Mouse (Mus musculus) ovary, postnatal 14 days (tissue): ENCODE results near the gene Hecw2.

ENCODE experiments used
- DNase-seq: peaks from one replicate; pipeline ENCODE4 v3.0.0; 2022; ENCODE audit warnings: low spot score

Hecw2 gene

DNA sequence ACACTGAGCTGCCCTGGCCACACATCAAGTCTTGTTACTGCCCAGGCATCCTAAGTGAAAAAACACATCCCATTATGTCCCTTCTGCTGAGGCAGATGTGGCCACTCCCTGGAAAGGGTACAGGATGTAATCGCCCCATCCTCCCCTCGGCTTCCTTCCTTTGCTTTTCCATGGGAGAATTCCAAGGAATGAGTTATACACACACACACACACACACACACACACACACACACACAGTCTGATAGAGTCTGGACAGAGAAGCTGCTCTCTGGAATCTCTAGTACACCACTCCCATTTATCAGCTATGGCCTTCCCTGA is 216.5 kb downstream of the Hecw2 start:
- no peak for DNase-seq

DNA sequence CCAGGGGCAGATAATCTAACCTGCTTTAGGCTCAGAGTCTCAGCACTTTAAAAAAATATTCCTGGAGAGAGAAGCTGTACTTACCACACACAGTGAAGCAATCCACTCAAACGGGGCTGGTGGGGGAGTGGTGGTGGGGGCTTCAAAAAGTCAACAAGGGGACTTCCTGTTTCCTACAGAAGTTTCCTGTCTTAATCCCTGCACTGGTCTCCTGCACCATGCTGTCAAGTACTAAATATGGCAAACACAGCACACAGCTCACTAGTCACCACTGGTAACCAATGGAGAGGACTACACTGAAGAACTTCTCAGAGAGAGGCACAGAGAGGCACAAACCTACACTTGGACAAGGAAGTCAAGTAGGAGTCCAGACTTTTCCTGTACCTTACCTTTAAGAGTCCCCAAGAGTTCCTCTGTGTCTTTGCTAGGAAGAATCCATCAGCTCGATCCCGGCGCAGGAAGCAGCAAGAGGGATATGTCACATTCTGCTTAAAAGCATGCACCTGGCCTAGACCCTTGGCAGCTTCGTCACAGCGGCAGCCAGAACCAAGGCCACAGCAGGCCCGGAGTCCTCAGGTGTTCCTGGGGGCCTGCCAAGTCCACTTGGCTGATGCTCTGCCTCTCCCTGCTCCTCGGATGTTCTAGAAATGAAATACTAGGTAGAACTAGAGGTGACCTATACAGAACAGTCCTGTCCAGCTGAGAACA is 217.0 kb downstream of the Hecw2 start:
- DNase-seq = no peak

DNA sequence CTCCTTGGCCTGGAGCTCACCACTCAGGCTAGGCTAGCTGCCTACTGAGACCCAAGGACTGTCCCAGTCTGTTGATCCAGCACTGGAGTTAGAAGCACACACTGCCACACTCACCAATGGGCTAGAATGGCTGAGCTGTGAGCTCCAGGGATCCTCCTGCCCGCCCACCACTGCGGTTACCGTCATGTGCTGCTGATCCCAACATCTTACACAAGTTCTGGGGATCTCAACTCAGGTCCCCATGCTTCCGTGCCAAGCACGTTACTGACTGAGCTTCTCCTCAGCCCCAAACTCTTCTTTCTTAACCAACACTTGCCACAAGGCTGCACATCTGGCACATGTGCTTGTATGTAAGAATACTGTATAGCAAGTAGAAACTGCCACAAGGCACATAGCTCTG is 218.2 kb downstream of the Hecw2 start:
- DNase-seq = no peak

DNA sequence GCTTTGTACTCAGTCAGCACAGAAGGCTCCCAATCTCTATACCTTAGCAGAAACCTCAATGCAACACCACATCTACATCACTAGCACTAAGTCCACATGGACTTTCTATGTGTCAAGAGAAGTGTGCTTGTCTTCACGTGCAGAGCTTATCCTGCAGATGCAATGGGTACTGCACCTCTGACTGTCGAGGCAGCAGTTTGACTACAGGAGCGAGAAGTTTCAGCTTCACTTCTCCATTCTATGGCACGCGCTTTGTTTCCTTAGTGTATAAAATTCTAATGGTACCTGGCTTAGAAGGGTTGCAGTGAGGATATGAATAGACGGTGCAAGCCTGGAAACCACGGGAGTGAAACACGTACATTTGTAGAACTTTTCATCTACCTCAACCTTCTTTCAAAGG is 218.9 kb downstream of the Hecw2 start:
- no peak for DNase-seq

- no peak for DNase-seq
Observed at GRCm38 (mm10) chr1:53974941-53975340, 220.0 kb downstream of the Hecw2 start.

DNA sequence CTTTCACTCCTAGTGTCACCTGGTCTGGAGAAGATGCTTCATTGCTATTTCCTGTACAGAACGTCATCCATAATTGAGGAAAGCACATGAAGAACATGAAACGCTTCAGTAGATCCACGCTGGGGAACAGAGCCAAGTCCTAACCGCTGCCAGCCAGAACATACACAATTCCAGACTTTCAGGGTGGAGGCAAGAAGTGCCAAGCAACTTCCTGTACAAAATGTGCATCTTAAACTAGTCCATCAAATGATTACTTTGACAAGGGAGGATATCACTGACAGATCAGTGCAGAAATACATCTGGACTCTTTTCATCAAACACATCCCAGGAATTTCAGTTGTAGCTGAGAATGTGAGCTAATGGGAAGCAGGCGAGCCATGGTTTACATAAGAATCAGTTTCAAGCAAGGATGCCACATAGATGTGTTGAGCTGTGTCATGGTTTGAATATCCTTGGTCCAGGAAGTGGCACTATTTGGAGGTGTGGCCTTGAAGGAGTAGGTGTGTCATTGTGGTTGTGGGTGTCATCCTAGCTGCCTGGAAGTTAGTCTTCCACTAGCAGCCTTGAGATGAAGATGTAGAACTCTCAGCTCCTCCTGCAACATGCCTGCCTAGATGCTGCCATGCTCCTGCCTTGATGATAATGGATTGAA is 224.5 kb downstream of the Hecw2 start:
- DNase-seq = no peak

- no peak for DNase-seq
Observed at GRCm38 (mm10) chr1:53952395-53952794, 242.6 kb downstream of the Hecw2 start.

- no peak for DNase-seq
Observed at GRCm38 (mm10) chr1:53945815-53946214, 249.2 kb downstream of the Hecw2 start.

DNA sequence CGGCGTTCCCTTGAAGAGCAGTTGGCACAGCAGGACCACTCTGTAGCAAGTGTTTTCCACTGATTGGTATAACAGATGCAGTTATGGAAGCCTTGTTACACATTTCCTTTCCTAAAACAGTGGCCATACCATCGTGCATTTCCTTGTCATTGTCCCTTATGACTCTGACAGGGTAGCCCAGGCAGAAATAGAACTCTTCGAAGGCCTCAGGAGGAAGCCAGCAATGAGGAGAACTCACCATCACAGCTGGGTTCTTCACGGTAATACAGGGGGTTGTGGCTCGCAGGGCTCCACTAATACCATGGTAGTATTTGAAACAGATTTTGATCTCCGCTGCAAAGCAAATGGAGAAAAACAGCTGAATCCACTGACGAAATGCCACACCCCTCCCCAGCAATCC is 252.5 kb downstream of the Hecw2 start:
- no peak for DNase-seq

- DNase-seq = no peak
Observed at GRCm38 (mm10) chr1:53941528-53941927, 253.4 kb downstream of the Hecw2 start.

GRCm38 (mm10) chr1:53940268-53941017 is 254.5 kb downstream of the Hecw2 start:
- DNase-seq = no peak

- no peak for DNase-seq
Observed at GRCm38 (mm10) chr1:53939291-53939690, 255.7 kb downstream of the Hecw2 start.

DNA sequence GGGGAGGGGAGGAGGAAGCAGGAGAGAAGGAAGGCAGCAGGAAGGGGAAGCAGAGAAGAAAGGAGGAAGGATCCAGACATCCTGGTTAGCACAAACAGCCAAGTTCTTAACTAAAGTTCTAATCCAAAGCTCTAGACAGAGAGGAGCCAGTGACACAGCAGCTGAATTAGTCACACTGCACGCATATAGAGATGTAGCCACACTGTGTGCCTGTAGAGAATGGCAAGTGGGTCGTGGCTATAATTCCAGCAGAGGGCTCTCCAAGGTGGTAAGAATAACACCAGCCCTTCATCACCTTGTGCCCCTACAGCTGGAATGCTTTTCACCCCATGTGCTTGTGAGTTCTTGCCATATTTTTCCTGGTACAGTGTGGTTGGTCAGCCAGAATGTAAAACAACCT is 261.7 kb downstream of the Hecw2 start:
- no peak for DNase-seq

DNA sequence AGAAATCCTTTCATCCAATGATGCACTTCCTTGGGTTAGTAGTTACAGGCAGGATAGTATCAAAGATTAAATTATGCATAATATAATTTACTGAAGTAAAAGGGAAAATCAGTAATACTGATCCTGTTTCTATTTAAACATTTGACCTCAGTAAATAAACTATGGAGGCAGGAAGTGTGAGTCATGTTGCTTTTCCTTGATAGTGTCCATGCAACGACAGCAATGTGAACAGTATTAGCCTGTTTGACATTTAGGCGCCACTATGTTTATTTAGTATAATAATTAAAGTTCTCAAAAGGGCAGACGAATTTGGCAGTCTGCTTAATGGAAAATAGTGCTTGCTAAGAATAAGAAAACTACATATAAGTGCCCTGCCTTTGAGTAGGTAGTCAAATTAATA is 263.7 kb downstream of the Hecw2 start:
- DNase-seq = no peak

DNA sequence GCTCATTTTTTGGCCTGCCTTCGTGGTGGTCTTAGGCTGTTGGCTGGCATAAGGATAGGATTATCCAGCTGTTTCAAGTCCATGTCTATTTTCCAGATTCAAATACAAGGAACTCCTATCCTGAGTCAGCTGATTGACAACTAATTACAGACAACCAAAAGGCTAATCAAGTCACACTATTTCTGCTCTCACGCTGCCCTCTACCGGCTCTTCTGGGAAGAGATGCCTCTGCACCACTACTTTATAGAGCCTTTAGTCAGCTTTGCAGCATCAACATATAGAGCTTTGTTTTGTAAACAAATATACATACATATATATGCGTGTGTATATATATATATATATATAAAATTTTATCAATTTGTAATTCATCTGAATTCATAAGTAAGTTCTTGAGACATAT is 267.4 kb downstream of the Hecw2 start:
- no peak for DNase-seq

- DNase-seq = no peak
Observed at GRCm38 (mm10) chr1:53925149-53925901, 269.6 kb downstream of the Hecw2 start.

GRCm38 (mm10) chr1:53911848-53912247 is 283.1 kb downstream of the Hecw2 start:
- no peak for DNase-seq

GRCm38 (mm10) chr1:53910251-53910650 is 284.7 kb downstream of the Hecw2 start:
- no peak for DNase-seq

- no peak for DNase-seq
Observed at GRCm38 (mm10) chr1:53909118-53909517, 285.9 kb downstream of the Hecw2 start.

- no peak for DNase-seq
Observed at GRCm38 (mm10) chr1:53906175-53906574, 288.8 kb downstream of the Hecw2 start.

DNA sequence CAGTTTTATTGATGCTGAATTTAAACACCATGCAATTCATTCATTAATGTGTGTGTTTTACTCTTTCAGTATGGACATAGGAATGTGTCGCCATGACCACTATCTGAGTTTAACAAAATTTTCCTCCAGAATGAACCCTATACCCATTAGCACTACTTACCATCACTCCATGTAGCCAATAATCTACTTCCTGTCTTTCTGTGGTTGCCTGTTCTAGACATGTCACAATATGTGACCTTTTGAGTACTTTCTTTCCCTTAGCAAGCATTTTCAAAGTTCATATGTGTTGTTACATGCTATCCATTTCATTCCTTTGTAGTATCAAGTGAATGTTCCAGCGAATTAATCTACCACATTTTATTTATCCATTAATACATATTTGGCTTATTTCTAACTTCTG is 294.6 kb downstream of the Hecw2 start:
- DNase-seq = no peak

DNA sequence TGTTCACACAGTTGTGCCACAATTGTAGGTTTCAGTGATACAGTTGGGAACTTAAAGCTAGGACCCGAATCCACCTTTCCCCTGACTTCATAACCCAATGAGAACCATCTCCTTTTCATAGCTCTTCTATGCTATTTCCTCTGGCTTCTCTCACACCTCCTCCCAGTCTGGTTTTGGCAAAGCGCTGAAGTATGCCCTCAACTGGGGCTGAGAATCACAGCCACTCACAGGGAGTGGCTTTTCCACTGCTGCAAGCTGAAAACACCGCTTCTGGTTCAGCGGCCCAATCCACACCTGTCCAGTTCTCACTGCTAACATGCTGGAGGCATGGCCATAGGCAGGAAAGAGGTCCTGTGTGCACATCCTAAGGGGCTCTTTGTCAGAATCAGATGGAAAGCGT is 300.7 kb downstream of the Hecw2 start:
- DNase-seq = no peak

DNA sequence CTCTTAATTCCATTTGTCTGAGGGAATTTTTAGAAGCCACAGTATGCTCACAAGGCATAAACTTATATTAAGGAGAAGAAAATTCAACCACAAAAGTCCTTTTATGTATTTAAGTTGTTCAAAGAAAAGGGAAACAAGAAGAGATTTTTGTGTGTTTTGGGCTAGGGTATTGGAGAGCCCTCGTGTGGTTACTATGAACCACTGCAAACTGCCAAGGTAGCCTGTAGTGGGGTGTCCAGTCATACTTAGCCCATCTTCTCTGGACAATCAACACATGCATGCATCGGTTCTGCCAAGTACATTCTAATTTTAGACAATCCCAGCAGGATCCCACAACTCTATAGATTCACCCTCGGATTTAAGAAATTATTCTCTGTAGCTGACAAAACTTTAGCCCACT is 304.6 kb downstream of the Hecw2 start:
- DNase-seq = no peak
